Mouse (Mus musculus) layer of hippocampus, adult 18-20 months (tissue): ENCODE results near the gene Olfr1359. TPM values are rescaled to one million over a fixed set of nuclear protein-coding genes. Genes with fewer than 3 reads are reported as not detected.

ENCODE experiments used
- DNase-seq, 2 experiments: peaks; one replicate each; pipeline ENCODE4 v3.0.0; 2022; ENCODE audit warnings: low spot score in 2 of 2
- total RNA-seq, 2 experiments: library from RNA; stranded (reverse); gene quantifications; 2 replicates each; pipeline ENCODE4 v1.2.3; 2021

Gene Olfr1359
- total RNA-seq, 2 experiments from 2014 or later = not detected

- DNase-seq = no peak
Observed at GRCm38 (mm10) chr13:21722993-21723836, 25.3 kb downstream of the Olfr1359 start.

DNA sequence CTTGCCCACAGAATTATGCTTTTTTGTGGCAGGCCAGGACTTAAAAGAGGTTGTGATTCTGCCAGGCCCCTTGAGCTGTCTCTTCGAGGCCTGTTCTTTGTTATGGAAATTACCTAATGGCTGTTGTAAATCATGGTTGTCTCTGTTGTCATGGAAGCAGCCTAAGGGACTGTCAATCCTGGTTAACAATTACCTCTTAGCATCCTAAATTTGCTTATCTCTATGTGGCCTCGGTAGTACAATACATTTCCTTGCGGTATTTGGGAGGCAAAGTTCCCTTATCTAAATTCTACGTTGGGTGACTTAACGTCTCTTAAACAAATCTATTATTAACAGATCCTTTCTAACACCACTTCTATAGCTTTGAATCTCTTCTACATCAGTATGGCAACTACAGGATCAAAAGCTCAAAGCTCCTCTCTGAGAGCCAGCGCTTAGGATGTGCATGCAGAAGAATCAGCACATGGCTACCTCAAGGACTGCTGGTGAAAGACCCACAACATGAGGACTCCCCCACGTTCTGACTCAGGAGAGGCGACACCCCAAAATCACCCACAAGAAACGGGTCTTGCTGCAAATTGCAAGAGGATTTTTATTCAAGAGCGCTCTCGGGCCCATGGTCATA lies 30.1 kb downstream of the Olfr1359 start:
- DNase-seq = no peak

GRCm38 (mm10) chr13:21729544-21729943 lies 31.6 kb downstream of the Olfr1359 start:
- DNase-seq = no peak

DNA sequence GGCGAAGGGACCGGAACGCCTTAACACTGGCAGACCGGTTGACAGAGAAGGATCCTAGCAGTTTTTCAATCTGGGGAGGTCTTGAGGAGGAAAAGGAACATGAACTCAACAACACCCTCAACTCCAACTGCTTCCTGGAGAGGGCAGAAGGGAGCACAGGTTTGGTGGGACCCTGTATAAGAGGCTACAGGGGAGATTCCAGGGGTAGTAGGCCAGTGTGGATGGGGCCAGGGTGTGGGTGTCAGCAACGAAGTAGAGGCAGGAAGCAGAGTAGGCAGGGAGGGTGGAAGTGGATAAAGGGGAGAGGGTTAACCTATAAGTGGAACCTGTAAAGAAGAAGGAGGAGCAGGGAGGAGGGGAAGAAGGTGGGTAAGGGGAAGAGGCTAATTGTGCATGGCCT lies 35.6 kb downstream of the Olfr1359 start:
- DNase-seq = no peak

- peak; percentile 56 to 81 for DNase-seq
Observed at GRCm38 (mm10) chr13:21734010-21734905, 36.3 kb downstream of the Olfr1359 start.

DNA sequence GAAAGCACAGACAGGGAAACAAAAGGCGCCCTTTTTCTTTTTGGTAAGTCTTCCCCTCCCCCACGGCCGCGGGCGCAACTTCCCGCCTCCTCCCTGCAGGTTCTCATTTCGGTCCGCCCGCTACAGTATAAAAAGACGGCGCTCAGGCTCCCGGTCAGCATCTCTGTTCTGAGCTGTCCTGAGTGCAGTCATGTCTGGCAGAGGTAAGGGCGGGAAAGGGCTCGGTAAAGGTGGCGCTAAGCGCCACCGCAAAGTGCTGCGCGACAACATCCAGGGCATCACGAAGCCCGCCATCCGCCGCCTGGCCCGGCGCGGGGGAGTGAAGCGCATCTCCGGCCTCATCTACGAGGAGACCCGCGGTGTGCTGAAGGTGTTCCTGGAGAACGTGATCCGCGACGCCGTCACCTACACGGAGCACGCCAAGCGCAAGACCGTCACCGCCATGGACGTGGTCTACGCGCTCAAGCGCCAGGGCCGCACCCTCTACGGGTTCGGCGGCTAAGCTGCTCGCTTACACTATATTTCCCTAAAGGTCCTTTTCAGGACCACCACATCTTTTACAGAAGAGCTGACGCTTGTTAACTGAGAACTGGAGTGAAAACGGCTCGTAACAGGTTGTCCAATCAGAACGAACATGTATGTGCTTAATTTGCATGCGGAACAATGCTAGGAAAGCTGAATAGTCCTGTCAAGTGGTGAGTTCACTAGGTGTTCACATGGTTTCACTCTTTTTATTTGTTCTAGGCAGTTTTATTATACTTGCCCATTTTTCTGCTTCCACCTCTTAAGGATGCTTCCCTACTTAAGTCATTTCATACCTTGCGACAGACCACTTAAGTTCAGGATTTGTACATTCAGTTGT lies 37.2 kb downstream of the Olfr1359 start, which contains the start of gene Hist1h4j:
TSS of gene Hist1h4j (plus strand) at position 159 of the 862 bp plus-strand sequence.
- peak; percentile 67 to 82 for DNase-seq

GRCm38 (mm10) chr13:21745006-21745405 lies 47.1 kb downstream of the Olfr1359 start:
- no peak for DNase-seq

DNA sequence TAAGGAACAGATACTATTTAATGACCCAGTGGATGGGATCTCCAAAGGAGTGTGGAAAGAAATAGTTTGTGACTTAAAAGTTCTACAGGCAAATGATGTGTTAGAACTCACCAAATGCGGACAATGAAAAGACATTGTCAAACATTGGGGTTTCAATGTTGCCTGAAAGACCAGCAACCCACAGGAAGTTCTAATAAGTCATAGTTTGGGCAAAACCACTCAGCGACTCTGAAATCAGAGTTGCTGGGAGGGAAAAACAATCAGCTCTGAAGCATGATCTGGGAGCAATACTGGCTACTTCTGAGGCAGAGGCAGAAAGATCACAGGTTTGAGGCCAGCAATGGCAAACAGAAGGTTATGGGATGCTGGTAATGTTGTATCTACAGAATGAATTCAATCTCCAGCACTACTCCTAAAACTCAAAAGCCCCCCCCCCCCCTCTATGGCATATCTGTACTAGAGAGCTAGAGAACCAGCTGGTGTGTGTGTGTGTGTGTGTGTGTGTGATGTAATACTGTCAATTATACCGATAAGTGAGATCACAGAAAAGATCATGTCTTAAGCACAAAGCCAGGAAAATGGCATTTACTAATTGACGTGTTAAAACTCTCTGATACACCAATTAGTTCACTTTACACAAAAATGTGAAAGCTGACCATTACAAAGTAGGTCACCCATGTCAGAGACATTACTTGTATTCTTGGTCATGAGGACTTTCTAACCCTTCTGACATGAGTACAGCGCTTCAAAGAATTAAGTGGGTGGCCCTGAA lies 51.7 kb downstream of the Olfr1359 start:
- DNase-seq = no peak

GRCm38 (mm10) chr13:21750159-21751017 lies 52.5 kb downstream of the Olfr1359 start, which contains the start of gene Hist1h4k:
Gene Hist1h4k (minus strand): TSS chr13:21750505.
- DNase-seq = peak; percentile 89 to 93

GRCm38 (mm10) chr13:21751417-21751816 lies 53.5 kb downstream of the Olfr1359 start:
- DNase-seq = no peak

DNA sequence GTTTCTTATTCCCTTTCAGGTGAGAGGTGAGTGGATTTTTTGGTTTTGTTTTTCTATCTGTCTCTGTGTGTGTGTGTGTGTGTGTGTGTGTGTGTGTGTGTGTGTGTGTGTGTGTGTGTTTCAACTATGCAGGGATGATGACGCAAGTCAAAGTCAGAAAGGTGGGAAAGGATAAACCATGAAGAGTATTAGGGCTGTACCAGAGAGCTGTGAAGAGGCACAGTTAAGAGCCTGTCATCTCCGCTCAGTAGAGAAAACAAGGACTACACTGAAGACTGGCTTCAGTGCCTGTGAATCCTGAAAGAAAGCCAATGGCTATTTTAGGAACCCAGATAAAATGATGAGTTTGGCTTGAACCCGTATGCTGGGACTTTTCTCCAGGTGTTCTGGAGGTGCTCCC lies 53.9 kb downstream of the Olfr1359 start:
- no peak for DNase-seq

DNA sequence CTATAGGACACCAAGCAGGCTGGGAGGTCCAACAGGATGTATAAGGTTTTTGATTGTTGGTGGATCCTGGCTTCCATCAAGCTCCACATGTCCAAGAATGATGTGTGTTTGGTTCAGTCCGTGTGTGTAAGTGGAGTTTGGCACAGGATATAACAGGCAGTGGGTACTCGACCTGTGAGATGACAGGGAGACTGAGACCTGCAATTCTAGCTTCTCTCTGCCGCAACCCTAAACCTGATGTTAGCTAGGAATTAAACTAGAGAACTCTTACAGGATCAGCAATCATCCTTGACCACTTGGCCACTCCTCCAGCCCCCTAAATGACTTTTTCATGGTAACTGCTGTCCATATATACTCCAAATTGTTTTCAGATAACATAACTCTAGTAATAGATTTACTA lies 54.4 kb downstream of the Olfr1359 start:
- no peak for DNase-seq

DNA sequence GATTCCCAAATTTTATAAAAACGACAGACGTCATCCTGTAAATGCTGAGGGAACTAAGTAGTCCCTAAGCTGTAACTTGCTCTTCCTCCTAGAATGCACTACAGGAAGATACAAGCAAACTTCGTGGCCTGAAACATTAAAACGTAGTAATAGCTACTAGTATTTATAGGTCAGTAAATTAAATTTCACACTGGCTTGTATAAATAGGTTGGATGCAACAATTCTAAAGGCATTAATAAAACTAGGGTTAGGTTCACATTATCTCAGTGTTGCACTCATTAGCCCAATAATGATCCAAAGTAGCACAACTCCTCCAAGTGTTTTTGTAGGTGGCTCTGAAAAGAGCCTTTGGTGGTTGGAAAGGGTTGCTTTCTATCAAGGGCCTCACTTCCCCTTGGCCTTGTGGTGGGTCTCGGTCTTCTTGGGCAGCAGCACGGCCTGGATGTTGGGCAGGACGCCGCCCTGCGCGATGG lies 55.2 kb downstream of the Olfr1359 start:
- DNase-seq = no peak

- peak; percentile 74 to 91 for DNase-seq
Observed at GRCm38 (mm10) chr13:21753524-21754285, 55.8 kb downstream of the Olfr1359 start, which contains the start of the genes Hist1h2ak and Hist1h2bn. Gene Hist1h2ak (minus strand): TSS chr13:21753827. Gene Hist1h2bn (plus strand): TSS chr13:21754123.

DNA sequence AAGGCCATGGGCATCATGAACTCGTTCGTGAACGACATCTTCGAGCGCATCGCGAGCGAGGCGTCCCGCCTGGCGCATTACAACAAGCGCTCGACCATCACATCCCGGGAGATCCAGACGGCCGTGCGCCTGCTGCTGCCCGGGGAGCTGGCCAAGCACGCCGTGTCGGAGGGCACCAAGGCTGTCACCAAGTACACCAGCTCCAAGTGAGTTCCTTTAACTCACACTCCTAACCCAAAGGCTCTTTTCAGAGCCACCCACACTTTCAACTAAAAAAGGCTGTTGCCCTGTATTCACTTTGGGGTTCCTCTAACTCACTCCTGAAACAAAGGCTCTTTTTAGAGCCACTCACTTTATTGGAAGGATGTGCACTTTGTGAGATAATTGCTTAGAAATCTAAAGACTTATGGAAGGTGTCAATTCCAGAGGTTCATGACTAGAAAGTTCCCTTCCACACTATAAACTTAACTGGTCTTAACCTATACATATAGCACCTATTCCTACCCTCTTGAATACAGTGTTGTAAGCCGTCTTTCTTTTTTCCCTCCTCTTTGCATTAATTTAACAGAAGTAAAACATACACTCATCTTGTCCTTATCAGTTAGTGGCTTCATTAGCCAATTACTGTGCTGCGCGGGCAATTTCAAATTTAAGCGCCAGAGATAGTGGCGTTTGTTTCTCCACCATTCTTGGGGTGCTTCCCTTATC lies 56.5 kb downstream of the Olfr1359 start:
- peak in 1 of 2 experiments; percentile 27 for DNase-seq

GRCm38 (mm10) chr13:21755707-21756106 lies 57.8 kb downstream of the Olfr1359 start:
- no peak for DNase-seq
